Mouse (Mus musculus): ENCODE data around the gene Slc20a1.
A peak's percentile ranks its signal among the peaks of the same experiment; 100 is the strongest.

Slc20a1 gene

DNA sequence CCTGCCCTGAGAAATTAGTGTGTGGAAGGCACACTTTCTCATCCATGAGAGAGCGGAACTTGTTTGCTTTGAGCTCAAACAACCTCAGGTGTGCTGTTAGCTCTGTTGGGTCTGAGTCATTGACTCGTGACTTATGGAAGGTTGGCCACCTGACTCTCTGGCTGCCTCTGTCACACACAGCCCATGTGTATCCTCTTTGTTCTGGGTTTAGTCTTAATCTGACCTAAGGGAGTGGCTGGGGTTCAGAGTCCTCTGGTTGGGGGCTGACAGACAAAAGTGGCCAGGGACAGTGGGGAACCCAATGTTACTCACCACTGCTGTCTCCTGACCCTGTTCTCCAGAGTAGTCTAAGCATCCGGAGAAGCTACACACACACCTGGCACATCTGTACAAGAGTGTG lies 59.5 kb downstream of the Slc20a1 start:
- no peak for DNase-seq

DNA sequence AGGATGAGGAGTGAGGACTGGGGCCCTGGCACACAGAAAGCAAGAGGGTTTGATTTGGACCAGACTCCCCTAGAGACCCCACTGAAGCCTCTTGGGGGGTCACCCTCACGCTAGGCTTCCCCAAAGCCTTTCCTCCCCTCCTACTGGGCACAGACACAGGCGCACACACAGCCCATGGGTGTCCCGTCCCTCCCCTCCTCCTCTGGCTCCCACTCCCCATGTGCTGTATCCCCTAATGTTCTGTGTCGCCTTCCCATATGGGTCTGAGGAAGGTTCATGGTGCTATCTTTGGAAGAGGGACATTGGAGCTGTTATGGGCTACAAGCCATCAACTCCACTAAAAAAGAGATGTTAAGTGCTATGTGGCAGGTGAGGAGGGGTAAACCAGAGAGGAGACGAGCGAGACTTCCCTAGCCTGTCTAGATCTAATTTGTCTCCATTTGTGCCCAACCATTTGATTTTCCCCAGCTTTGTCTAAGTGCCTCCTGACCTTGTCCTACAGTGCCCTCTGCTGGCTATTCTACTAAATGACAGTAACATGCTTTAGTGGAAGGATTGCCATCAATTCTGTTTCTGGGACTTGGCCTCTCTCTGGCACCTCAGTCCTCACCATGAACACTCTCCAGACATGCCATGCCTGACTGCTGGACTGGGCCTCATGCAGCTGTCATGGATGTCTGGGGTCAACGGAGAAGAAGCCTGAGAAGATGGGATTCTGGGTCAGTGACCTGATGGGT lies 60.1 kb downstream of the Slc20a1 start:
- peak; percentile 46 for DNase-seq

DNA sequence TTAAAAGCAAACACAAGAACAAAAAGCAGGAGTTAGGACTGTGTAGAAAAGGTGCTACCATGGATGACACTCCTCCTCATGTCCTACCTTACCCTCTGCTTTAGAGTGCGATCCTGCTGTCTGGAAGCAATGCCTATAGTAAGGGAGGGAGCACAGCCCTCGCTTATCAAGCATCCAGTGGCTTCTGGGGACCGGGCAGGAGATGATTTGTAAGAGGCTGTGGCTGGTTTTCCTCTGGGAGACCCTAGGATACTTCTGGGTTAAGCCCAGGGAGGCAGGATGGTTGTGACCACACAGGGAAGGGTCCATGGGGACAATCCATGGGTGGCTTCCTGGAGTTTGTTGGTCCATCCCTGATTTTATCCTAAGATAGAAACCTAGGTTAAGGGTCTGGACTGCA lies 62.1 kb downstream of the Slc20a1 start:
- DNase-seq = no peak

Data from right cerebral cortex, postnatal 25 days (tissue).